Mouse (Mus musculus): ENCODE data around the gene Sorcs2. TPM values are rescaled to one million over a fixed set of nuclear protein-coding genes. Genes with fewer than 3 reads are reported as not detected.

The Sorcs2 gene
- total RNA-seq, 2 experiments from 2014 or later, result 2.2 to 5.4 TPM

DNA sequence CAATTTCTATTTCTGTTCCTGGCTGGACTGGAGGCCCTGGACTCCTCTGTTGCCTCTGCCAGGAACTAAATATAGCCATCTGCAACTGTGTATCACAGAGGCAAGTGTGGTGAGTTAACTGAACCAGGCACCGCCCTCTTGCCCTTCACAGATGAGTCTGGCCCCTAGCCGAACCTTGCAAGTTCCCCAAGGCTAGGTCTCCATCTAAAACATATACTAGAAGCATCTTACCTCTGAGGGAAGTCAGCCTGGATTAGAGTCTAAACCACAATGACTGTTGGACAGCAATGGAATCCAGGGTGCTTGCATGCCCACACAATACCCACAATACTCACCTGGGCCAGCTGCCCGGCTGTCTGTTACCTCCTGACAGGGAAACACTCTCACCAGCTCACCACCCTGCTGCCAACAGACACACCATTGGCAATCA is 30.7 kb downstream of the Sorcs2 start:
- no peak for ATAC-seq (replicated peaks; ENCODE audit: low FRiP score, poor library complexity, severe bottlenecking)

DNA sequence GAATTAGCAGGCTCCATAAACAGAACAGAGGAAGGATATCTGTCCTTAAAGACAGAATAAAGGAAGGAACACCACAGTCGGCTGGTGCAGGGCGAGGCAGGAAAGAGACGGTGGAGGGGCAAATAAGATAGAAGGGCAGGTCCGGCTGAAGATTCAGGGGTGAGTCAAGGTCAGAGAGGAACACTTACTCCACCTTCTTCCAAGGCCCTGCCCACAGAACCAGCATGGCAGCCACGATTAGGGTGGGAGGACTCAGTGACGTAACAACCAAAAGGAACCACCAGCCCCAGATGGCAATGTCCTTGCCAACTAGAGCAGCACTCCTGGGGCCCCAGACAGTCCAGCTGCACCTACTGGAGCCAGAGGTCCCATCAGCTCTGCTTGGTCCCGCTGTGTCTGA is 36.2 kb downstream of the Sorcs2 start:
- ATAC-seq (replicated peaks; ENCODE audit: low FRiP score, poor library complexity, severe bottlenecking), result no peak

DNA sequence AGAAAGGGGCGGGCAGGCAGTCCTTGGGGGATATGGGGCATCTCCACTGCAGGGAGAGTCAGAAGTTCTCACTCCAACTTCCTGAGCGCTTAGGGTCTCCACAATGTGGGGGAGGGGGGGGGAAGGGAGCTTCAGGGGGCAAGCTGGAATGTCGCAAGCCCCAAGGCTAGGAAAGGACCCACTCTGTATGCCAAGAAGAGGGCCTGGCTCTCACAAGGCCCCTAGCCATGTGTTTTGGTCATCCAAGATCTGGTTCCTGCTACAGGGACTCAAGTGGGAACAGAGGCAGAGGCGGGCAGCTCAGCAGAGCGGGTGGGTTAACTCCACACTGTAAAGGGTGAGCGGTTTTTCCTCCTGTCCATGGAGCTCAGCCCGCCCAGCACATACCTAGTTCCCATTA is 37.6 kb downstream of the Sorcs2 start:
- ATAC-seq (replicated peaks; ENCODE audit: low FRiP score, poor library complexity, severe bottlenecking), result no peak

DNA sequence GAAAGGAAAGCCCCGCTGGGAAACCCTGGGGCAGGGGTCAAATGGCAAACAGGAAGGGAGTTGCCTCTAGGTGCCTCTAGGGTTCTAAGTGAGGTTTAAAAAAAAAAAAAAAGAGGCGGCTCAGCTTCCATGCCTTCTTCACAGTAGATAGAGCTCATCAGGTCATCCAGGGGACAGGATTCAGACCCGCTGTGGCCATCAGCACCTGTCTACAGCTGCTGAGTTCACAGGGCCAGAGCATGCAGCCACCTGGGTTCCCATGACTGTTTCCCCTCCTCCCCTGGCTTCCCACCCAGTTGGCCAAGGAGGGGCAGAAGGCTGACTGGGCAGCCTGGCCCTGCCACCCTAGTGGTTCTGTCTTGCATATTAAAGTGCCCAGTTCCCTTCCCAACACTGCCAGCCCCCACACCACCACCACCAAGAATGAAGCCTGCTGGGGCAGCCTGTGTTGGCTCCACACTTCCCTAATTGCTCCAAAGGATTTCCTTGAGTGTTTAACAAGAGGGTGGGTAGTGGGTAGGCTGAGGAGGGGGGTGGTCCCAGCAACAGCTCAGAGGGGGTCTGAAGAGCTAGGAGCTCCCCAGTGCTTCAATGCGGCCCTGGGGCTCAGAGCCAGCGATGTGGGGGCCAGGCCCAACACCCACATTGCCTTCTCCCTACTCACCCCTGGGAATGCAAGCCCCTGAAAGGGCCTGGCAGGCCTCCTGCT is 38.2 kb downstream of the Sorcs2 start:
- no peak for ATAC-seq (replicated peaks; ENCODE audit: low FRiP score, poor library complexity, severe bottlenecking)

DNA sequence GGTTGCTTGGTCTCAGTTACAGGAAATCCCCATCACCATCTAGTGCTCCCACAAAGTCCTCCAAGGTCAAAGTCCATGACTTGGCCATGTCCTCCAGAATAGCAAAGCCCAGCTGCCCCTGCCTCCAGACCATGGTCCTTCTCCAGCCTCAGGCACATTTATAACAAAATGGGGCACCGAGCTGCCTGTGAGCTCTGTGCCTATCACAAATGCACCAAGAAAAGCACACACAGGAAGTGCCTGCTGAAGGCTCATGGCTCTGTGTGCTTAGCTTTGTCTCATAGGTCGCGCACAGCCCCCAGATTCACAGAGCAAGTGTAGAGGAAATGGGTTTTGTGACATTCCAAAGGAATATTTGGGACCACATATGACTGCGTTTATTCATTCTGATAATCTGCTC is 39.8 kb downstream of the Sorcs2 start:
- ATAC-seq (replicated peaks; ENCODE audit: low FRiP score, poor library complexity, severe bottlenecking), result no peak

DNA sequence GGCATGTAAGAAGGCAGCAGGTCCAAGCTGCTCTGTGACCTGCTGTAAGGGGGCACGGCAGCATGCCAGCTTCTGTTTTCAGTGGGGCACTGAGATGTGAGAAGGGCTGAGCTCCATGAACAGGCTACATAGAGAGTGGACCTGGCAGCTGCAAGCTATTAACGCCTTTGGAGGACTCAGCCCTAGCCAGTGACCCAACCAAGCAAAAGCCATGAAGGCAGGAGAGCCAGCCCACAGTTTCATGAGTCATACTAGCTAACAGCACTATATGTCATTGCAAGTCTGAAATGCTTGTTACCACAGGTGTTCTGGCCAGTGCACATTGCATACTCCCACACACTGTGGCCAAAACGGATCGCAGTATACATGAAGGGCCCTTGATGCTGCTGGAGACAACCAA is 41.3 kb downstream of the Sorcs2 start:
- no peak for ATAC-seq (replicated peaks; ENCODE audit: low FRiP score, poor library complexity, severe bottlenecking)

DNA sequence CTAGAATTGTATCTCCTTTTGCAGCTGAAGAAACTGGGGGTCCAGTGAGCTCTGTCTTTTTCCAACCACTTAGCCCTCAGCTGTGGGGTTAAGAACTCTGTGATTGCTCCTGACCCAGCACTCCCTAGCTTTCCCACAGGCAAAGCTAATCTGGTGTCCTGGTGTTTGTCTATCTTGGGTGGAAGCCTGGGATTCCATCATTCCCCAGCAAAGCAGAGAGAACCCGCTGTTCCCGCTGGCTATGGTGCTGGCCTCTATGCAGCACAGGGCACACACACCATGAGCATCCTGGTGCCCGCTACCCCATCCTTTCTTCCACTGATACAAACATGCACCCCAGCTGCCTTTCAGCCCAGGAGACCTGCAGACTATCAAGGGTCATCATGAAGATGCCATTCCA is 42.3 kb downstream of the Sorcs2 start:
- ATAC-seq (replicated peaks; ENCODE audit: low FRiP score, poor library complexity, severe bottlenecking), result no peak

DNA sequence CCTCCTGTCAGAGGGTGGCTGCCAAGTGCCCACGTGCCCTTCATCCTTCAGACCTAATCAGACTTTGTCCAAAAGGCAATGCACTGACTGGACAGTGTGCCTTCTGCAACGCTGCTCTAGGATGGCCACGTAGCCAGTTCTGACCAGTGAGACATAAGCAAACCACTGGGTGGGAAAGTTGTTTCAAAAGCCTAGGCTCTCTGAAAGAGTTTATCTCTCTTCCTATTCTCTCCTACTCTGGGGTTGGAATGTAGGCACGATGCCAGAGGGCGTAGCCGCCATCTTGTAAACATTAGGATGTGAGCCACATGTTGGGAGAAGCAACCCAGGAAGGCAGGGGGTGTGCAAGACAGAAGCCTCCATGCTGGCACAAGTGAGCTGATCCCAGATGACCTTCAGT is 44.3 kb downstream of the Sorcs2 start:
- ATAC-seq (replicated peaks; ENCODE audit: low FRiP score, poor library complexity, severe bottlenecking), result no peak

DNA sequence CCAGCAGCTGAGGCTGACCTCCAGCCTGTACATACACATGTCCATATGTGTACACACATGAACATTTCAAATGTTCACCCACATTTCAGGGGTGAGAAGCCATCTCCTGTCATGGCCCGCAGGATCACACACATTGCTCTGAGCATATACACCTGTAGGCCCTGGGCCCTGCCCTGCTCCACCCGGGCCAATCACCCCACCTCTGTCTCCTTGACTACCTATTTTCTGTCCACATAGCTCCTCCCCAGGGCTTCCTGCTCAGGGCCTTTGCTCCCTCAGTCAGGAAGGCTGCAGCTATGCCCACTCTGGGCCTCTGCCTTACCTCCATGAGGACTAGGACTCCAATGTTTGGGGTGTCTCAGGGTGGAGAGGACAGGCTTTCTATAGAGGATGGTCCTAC is 44.7 kb downstream of the Sorcs2 start:
- ATAC-seq (replicated peaks; ENCODE audit: low FRiP score, poor library complexity, severe bottlenecking), result no peak

DNA sequence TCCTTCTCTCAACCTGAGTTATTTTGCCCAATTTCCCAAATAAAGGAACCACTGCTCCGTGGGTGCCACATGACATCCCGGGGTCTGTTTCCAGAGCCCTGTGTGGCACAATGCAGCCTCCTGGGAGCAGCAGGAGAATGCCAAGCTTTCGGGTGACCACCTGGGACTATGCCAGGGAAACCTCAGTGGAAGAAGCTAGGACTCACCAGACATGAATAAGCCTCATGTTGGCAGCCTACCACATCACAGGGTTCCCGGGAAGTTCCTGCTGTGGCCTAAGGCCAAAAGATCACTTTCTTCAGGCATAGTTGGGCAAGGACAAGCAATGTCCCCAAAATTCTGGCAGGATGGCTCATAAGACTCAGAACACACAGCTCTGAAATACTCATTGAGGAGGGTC is 51.2 kb downstream of the Sorcs2 start:
- ATAC-seq (replicated peaks; ENCODE audit: low FRiP score, poor library complexity, severe bottlenecking), result no peak

DNA sequence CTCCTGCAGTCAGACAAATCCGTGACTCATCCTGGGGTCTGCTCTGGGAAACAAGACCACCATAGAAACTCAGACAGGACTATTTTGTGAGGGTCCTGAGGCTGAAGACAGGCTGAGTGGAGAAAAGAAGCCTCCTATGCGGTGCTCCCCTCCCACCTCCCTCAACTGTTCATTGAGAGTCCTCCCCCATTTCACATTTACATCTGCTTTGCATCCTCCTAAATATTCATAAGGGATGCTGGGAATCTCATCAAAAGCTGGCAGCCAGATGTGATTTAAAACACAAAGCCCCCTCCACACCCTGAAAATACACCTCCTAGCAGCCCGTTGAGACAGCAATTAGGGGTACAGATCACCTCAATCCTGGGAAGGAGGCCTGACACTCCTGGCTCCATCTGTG is 58.7 kb downstream of the Sorcs2 start:
- no peak for ATAC-seq (replicated peaks; ENCODE audit: low FRiP score, poor library complexity, severe bottlenecking)

DNA sequence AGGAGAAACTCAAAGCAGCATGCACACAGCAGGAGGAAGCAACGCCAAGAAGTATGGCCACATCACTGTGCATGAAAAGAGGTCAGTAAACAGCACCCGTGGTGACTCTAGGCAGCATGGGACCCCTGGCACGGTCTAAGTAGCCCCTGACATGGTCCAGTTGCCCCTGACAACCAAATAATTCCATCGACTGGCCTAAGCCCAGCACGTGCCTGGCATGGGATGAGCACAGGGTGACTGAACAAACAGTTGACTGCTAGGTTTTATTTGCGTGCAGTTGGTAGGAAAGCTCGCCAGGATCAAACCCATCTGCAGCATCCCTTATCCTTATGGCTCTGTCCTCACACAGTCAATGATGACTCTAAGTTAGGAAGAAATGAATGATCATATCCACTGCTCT is 61.7 kb downstream of the Sorcs2 start:
- no peak for ATAC-seq (replicated peaks; ENCODE audit: low FRiP score, poor library complexity, severe bottlenecking)

DNA sequence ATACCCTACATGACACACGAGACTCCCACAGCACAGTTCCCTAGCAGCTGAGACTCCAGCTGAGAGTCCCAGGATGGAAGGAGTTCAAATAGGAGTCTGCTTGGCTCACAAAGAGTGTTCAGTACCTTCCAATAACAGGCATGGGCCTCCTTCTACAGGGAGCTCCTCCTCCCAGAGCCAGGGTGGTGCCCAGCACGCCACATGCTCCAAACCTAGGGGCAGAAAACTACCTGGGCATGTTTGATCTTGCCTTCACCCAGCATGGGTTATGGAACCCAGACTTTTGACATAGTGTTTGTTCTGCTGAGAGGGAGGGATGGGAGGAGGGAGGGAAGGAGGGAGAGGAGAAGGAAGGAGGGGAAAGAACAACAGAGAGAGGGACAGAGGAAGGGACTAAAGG is 62.3 kb downstream of the Sorcs2 start:
- no peak for ATAC-seq (replicated peaks; ENCODE audit: low FRiP score, poor library complexity, severe bottlenecking)

DNA sequence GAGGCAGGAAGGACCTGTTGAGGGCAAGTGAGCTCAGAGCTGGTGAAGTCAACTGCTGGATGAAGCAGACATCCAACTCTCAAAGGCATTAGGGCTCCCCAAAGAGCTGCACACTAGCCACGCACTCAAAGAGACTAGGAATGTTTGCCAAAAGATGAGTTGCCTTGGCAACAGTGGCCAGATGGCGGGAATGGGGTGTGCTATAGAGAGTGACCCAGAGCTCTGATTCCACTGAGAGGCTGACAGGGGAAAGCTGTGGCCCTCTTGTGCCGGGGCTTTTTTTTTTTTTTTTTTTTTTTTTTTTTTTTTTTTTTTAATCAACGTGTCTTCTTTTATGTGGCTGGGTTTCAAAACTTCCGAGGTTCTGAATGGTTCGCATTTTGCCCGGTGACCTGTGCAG is 63.7 kb downstream of the Sorcs2 start:
- ATAC-seq (replicated peaks; ENCODE audit: low FRiP score, poor library complexity, severe bottlenecking), result no peak

DNA sequence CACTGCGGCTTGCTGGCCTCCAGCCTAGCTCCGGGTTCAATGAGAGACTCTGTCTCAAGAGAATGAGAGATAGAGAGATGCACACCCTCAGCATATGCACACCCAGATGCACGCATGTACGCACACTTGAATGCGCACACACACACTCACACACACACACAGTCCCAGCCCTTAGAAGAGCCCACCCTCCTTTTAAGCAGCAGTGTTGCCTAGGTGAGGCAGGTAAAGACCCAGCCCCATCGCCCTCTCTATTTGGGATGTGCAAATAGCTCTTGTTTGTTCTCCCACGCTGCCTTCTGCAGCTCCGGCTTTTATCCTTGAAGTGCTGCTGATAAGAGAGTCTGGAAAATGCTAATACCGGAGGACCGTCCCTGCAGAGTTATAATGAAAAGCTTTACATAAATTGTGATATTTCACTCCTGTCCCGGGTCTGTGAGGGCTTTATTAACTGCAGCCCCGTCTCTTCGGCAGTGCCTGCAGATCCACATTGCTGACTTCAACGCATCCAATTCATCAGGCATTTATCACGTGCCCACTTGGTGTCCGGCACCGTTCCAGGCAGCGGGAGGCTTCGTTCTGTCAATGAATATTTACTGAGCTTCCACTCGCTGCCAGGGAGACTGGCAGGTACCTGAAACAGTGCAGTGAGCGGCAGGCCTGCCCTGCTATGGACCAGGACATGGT is 67.3 kb downstream of the Sorcs2 start:
- ATAC-seq (replicated peaks; ENCODE audit: low FRiP score, poor library complexity, severe bottlenecking), result no peak

DNA sequence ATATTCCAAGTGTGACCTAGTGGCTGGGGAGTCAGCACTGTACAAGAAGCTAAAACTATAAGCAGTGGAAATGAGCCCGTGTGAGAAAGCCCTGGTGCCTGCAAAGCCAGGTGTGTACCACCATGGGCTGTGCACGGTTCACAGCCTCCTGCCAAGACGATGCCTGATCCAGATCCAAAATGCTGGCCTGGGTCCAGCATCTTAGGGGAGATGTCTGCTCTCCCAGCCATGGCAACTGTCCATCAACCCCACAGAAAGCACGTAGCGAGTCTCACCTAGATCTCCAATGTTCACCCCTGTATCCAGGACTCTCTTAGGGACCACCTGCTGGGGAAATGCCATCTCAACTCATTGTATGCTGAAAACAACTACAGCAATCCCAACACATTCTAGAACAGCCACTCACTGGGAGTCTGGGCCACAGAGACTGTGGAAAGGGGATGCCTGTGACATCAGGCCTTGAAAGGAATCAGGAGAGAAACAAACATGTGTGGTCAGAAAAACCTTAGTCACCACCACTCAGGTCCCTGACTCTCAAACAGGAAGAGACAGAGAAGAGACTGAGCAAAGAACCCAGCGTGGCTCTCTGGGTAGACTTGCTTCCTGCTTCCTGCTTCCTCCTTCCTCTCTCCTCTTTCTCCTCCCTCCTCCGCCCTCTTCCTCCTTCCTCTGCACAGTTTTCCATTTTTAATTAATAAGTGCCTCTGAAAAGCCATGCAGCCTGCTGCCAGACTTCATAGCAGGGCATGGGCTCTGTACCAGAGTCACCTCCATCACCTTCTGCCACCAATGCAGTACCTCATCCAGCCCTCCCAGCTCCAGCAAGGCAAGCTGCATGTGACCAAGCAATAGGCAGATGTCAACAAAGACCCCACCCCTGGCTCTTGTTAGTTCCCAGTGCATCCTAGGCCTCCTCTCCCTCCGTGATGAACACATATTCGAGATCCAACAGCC is 71.6 kb downstream of the Sorcs2 start:
- ATAC-seq (replicated peaks; ENCODE audit: low FRiP score, poor library complexity, severe bottlenecking), result no peak

DNA sequence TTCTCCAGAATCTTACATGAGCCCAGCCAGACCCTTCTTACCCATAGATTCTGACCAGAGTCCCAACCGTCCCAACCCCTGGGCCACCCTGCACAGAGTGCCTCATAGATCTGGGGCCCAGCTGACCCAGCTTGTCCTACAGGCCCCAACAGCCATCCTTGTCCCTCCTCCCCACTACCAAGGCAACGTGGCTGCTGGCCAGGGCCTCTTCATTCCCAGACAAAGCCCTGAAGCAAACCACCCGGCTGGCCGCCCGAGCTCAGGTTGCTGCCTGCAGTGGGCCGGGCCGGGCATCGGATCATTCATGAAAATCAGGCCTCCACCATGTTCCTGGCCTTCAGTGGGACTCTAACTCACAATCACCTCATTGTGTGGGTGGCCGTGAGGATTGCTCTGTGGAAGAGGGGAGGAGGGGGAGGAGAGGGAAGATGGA is 73.8 kb downstream of the Sorcs2 start:
- no peak for ATAC-seq (replicated peaks; ENCODE audit: low FRiP score, poor library complexity, severe bottlenecking)

DNA sequence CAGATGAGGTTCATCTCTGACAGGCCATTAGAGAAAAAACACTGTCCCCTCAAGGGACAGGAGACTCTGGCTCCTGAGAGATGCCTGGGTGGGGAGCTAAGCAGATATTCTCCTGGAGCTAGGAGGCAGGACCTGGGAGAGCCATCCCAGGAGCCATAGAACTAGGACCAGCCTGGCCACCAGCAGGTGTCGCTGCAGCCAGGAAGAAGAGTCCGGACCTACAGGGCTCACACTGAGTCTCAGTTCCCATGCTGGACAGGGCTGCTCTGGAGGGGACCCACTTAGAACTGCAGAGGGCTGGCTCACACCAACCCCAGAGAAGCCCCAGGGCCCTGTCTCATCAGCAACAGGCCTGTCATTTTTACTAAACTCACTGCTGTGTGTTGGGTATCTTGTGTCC is 74.4 kb downstream of the Sorcs2 start:
- ATAC-seq (replicated peaks; ENCODE audit: low FRiP score, poor library complexity, severe bottlenecking), result no peak

DNA sequence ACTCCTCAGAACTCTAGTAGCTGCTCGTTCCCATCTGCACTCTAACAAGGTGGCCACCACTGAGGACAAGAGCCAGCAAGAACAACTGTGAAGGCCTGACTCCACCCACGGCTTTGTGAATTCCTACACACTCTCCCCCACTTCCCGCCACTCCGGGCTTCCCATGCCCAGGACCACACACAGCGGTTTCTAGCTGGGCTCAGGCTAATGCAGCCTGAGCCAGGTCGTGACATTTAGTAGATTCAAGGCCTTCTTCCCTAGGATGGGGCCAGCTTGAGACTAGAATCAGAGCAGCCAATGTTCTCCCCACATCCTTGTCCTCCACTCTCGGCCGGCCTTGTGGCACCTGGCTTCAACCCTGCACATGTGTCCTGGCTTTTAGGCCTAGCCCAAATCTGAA is 76.4 kb downstream of the Sorcs2 start:
- no peak for ATAC-seq (replicated peaks; ENCODE audit: low FRiP score, poor library complexity, severe bottlenecking)

DNA sequence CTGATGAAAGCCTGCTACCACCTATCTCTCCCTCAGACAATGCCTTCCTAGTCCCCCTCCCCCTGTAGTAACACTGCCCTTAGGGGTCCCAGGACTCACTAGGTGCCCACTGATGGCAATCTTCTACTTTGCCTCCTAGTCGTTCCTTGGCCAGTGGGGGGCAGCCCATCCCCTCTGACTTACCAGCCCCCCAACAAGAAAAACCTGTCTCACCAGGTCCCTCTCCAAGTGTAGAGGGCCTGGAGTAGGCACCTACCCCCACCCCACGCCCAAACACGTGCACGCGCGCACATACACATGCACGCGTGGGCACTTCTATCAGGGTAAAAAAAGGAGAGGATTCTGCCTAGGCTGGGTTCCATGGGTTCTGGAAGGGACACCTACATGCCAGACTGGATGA is 77.3 kb downstream of the Sorcs2 start:
- no peak for ATAC-seq (replicated peaks; ENCODE audit: low FRiP score, poor library complexity, severe bottlenecking)

Measured in erythroid progenitor cell, adult 5-6 weeks (primary cell).